Mouse (Mus musculus) erythroblast, embryonic 14.5 days (primary cell): ENCODE measurements around the gene Ost4. TPM values are rescaled to one million over a fixed set of nuclear protein-coding genes. Genes with fewer than 3 reads are reported as not detected.

ENCODE experiments used
- H3K27me3 ChIP-seq: 2 replicates; pipeline ENCODE4 v1.6.1; 2012; ENCODE audit warnings: inconsistent platforms; ENCODE audit not compliant: control insufficient read depth
- H3K36me3 ChIP-seq: 2 replicates; pipeline ENCODE4 v1.6.1; 2012; ENCODE audit warnings: mild to moderate bottlenecking, inconsistent platforms; ENCODE audit not compliant: control insufficient read depth
- H3K4me1 ChIP-seq: 2 replicates; pipeline ENCODE4 v1.6.1; 2012; ENCODE audit warnings: inconsistent platforms; ENCODE audit not compliant: control insufficient read depth
- H3K4me3 ChIP-seq: replicated peaks from 2 replicates; pipeline ENCODE3; 2012; ENCODE audit warnings: moderate library complexity, mild to moderate bottlenecking, inconsistent platforms
- H3K9me3 ChIP-seq: 2 replicates; pipeline ENCODE4 v1.6.1; 2012; ENCODE audit warnings: low read length, inconsistent platforms, mixed read lengths; ENCODE audit not compliant: control insufficient read depth
- GATA1 ChIP-seq: IDR thresholded peaks from 2 replicates; pipeline ENCODE4 v1.6.1; 2012; ENCODE audit warnings: low read length, inconsistent platforms, mixed read lengths
- TAL1 ChIP-seq: IDR thresholded peaks from 3 replicates; pipeline ENCODE4 v1.6.1; 2012; ENCODE audit warnings: low read length, inconsistent platforms, mixed read lengths
- polyA plus RNA-seq: library from polyadenylated mRNA; stranded (reverse); fragments of >175 nt; gene quantifications from 2 replicates; pipeline ENCODE4 v1.2.3, GENCODE M21; 2012

Gene Ost4
- polyA plus RNA-seq, 1 experiment = 30.6 TPM

DNA sequence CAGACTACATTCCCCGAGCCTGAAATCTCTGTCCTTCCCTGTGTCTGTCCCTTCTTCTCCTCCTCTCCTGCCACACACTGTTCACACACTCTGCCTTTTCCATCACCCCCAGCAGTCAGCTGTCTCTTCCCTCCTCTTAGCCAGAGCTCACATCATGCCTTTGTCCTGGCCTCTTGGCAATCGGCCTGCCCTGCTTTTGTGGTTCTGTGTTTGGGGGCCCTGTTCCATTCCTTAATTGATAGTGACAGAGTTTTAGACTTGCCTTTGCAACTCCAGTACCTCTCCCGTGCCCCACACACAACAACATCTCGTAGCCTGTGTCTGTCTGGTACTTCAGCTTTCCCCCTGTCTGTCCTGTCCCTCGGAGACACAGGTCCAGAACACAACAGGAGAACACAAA lies 4.6 kb upstream of the Ost4 start:
- H3K27me3 ChIP-seq = no peaks in the 10 kb centered on the region
- TF ChIP-seq TAL1 (no peak), GATA1 (no peak)
- peaks cover 67% of the 10 kb centered on the region for H3K4me1 ChIP-seq
- H3K9me3 ChIP-seq = no peaks in the 10 kb centered on the region
- peaks cover under 1% of the 10 kb centered on the region; the same call in 1 of the 2 replicates for H3K36me3 ChIP-seq
- no peak overlapping the region for H3K4me3 ChIP-seq

DNA sequence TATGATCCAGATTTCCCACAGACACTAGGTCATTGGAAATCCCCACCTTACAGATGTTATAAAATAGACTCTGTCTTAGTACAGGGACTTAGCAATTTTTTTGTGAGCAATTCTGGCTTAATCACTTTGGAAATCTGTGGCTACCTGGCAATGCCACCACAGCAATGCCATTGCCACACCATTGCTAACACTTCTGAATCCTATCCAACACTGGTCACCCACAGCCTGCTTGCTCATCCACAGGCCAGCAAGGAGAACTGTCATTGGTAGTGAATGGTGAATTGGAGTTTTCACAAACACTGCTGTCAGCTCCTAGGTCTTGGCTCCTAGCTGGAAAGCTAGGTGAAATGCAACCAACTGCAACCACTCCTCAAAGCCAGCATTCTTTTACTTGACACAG lies 2.9 kb upstream of the Ost4 start:
- no peaks in the 10 kb centered on the region for H3K27me3 ChIP-seq

DNA sequence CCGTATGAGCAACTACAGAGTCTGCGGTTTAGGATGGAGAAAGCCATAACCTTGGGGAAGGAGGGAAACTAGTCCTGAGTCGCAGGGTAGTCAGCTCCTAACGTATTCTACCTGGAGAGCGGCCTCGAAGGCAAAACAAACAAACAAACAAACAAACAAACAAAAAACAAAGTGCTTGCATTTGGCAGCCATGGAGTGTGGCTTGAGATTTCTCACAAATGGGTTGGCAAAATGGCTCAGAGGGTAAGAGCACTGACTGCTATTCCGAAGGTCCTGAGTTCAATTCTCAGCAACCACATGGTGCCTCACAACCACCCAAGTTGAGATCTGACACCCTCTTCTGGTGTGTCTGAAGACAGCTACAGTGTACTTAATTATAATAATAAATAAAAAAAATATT lies 2.3 kb upstream of the Ost4 start:
- no peak overlapping the region for H3K4me3 ChIP-seq
- H3K27me3 ChIP-seq = no peaks in the 10 kb centered on the region
- TF ChIP-seq TAL1 (no peak), GATA1 (no peak)
- H3K36me3 ChIP-seq = peaks cover 14% of the 10 kb centered on the region
- H3K4me1 ChIP-seq = peaks cover 62% of the 10 kb centered on the region
- no peaks in the 10 kb centered on the region for H3K9me3 ChIP-seq

More for the DNA sequence above, 2.9 kb upstream of the Ost4 start:
- no peak overlapping the region for H3K4me3 ChIP-seq
- peaks cover 63% of the 10 kb centered on the region for H3K4me1 ChIP-seq
- TF ChIP-seq GATA1 = no peak
- TF ChIP-seq TAL1 = no peak
- H3K9me3 ChIP-seq = no peaks in the 10 kb centered on the region
- H3K36me3 ChIP-seq = peaks cover 8% of the 10 kb centered on the region

GRCm38 (mm10) chr5:30909300-30909659 lies 1.7 kb upstream of the Ost4 start:
- Histone ChIP-seq H3K27me3 (no peaks in the 10 kb centered on the region), H3K9me3 (no peaks in the 10 kb centered on the region), H3K36me3 (peaks cover 20% of the 10 kb centered on the region), H3K4me3 (no peak overlapping the region), H3K4me1 (peaks cover 61% of the 10 kb centered on the region)
- TF ChIP-seq TAL1 (no peak), GATA1 (no peak)

DNA sequence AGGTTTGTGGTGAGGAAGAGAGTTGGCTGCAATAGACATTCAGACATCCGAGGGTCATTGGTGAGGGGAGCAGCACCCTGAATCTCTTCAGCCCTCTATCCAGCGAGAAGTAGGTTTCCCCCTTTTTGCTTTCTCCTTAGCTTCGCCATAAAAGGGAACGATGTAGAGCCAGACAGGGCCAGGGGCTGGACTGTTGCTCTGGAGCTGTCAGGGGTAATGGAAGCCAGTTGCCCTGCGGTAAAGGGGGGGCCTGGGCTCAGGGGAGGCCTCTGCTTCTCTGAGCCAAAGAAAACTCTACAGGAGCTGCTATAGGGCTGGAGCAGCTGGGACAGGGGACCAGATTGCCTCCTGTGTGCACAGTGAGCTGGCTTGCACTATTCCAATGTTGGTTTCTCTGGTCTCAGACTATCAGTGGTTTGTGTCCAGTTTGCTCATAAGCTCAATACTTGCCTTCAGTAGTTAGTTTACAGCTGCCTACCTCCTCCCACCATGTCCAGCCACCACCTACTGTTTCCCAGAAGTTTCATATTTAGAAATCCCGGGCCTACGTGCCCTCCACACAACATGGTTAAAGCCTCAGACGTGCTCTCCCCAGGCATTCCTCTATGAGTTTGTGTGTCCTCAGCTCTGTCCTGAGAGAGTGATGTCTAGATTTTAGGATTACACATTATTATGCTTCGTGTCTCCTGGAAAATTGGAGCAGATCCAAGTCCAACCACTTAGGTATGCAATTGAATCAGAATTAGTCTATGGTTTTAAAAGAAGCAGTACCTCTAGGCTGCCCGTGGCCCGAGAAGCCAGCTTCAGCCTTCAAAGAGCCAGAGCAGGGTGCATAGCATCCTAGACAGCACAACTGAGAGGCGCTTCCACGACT lies 1.1 kb upstream of the Ost4 start:
- TF ChIP-seq GATA1 (no peak), TAL1 (no peak)
- Histone ChIP-seq H3K4me1 (peaks cover 56% of the 10 kb centered on the region), H3K36me3 (peaks cover 26% of the 10 kb centered on the region), H3K27me3 (no peaks in the 10 kb centered on the region), H3K4me3 (peak overlapping the region; percentile 95), H3K9me3 (no peaks in the 10 kb centered on the region)

DNA sequence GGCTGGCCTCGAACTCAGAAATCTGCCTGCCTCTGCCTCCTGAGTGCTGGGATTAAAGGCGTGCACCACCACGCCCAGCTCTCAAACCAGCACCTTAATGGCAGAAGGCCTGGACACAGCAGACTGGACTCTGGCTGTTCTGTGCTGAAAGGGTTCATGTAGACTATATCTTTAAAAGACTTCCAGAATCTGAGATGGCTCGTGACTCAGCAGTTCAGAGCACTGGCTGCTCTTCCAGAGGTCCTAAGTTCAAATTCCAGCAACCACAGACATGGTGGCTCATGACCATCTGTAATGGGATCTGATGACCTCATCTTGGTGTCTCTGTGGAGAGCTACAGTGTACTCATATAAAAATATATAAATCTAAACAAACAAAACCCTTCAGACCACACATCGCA lies 5.7 kb downstream of the Ost4 start:
- Histone ChIP-seq H3K27me3 (no peaks in the 10 kb centered on the region), H3K4me3 (no peak overlapping the region), H3K9me3 (no peaks in the 10 kb centered on the region), H3K4me1 (peaks cover 23% of the 10 kb centered on the region), H3K36me3 (peaks cover 84% of the 10 kb centered on the region)
- TF ChIP-seq TAL1 (no peak), GATA1 (no peak)

- H3K9me3 ChIP-seq = no peaks in the 10 kb centered on the region
- H3K4me1 ChIP-seq = peaks cover 48% of the 10 kb centered on the region
- peak overlapping the region; percentile 9 for H3K4me3 ChIP-seq
- no peaks in the 10 kb centered on the region for H3K27me3 ChIP-seq
- H3K36me3 ChIP-seq = peaks cover 48% of the 10 kb centered on the region
- TF ChIP-seq GATA1 (no peak), TAL1 (no peak)
Observed at GRCm38 (mm10) chr5:30890375-30890774, 17.2 kb downstream of the Ost4 start.

- TF ChIP-seq GATA1 (no peak), TAL1 (no peak)
- no peaks in the 10 kb centered on the region for H3K27me3 ChIP-seq
- H3K4me3 ChIP-seq = peak overlapping the region; percentile 94
- no peaks in the 10 kb centered on the region for H3K9me3 ChIP-seq
- H3K4me1 ChIP-seq = peaks cover 54% of the 10 kb centered on the region
- H3K36me3 ChIP-seq = peaks cover 37% of the 10 kb centered on the region
Observed at GRCm38 (mm10) chr5:30889088-30889754, 18.4 kb downstream of the Ost4 start.

GRCm38 (mm10) chr5:30888337-30889087 lies 19.1 kb downstream of the Ost4 start, which contains the start of gene Agbl5:
Agbl5 (plus strand) TSS chr5:30888694.
- TF ChIP-seq GATA1 (no peak), TAL1 (no peak)
- H3K4me3 ChIP-seq = peak within 1 kb of the TSS; percentile 94
- H3K9me3 ChIP-seq = no peaks in the 10 kb centered on the region
- no peaks in the 10 kb centered on the region for H3K27me3 ChIP-seq
- peaks cover 54% of the 10 kb centered on the region for H3K4me1 ChIP-seq
- peaks cover 30% of the 10 kb centered on the region for H3K36me3 ChIP-seq
